Mouse (Mus musculus) thymus, adult 2 months (tissue): ENCODE data around the gene Rsrc1.

Source experiments
- CTCF ChIP-seq: fragments of 200-500 bp; IDR thresholded peaks from 2 replicates; pipeline ENCODE4 v1.5.1; 2012; ENCODE audit warnings: mild to moderate bottlenecking, control low read depth, low read length, moderate library complexity, borderline replicate concordance; ENCODE audit not compliant: control insufficient read depth, poor library complexity, insufficient read depth; ENCODE audit errors: extremely low read depth
- POLR2A ChIP-seq: fragments of 200-500 bp; IDR thresholded peaks from 2 replicates; pipeline ENCODE4 v1.6.1; 2012; ENCODE audit warnings: mild to moderate bottlenecking, low read length, control low read depth, moderate library complexity; ENCODE audit not compliant: control insufficient read depth, poor library complexity, insufficient read depth; ENCODE audit errors: extremely low read depth

DNA sequence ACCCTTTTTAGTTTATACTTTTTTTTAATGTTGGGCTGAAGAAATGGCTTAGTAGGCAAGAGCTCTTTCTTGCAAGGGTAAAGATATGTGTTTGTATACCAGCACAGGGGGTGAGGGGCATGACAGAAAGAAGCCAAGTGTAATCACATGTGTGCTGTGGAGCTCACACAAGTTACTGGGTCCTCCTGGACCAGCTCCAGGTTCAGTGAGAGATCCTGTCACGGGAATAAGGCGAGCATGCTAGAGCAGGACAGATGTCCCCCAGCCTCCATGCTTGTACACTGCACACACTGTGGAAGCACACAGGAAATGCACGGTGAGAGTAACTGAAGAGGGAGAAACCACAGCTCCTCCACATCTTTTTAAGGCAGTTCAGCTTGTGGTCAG is 371.6 kb downstream of the Rsrc1 start:
- TF ChIP-seq CTCF (no peak), POLR2A (no peak)
